Mouse (Mus musculus): Measurements from ENCODE around the gene Zg16.
A peak's percentile ranks its signal among the peaks of the same experiment; 100 is the strongest.

The Zg16 gene

DNA sequence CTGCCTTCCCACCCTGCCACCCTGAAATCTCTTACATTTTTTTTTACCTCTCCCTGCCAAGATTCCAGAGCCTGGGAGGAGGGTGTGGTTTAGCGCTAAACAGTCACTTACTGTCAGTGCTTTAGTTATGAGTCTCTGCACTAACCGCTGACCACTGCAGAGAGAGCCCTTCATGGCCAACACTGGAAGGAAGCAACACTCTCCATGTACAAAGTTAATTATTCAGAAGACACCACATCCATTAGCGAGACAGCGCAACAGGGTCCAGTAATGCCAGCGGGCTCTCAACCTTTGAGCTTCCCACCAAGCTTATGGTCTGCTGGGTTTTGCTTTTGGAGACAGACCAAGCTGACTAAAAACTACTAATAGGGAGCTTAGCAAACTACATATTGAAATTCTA, 10.9 kb downstream of the Zg16 start:
- no peak for DNase-seq (ENCODE audit: low read depth, low spot score)

DNA sequence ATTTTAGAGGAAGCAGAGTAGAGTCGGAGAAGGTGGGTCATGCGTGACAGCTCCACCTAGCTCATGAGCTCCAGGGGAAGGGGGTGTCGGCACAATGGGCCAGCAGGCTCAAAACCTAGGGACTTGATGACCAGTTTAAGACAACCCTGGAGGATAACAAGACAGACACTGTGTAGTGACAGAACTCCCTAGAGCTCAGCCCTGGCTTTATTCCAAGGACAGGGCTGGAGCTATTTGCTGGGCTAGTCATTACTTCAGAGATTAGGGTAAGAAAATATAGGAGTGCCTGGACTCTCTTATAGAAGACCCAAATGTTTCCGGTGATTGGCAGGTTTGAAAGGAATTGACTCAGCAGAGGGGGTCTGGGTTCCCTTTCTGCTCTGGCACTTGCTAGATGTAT, 13.9 kb downstream of the Zg16 start:
- DNase-seq (ENCODE audit: low read depth, low spot score) = no peak

DNA sequence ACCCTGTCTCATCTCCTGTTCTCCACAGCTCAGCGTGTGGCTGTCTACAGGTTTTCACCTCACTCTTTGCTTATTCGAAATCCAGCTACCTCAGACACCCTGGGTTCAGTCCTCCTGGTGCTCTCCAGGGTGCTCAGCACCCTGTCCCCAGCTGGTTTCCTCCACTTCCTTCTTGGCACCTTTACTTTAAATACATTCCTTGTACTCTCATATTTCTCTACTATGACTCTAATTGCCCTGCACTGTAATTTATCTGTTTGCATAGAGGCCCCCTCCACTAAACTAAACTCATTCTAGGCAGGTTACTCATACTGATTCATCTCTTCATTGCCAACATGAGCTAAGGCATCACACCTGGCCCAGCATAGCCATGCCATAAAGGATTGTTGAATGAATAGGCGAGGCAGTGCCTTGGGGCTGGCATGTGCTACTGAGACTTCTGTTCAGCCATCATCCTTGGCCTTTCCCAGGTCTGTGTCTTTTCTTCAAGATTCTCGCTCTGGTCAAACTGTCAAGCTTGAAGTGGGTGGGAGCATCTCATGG, 16.2 kb downstream of the Zg16 start:
- no peak for DNase-seq (ENCODE audit: low read depth, low spot score)

DNA sequence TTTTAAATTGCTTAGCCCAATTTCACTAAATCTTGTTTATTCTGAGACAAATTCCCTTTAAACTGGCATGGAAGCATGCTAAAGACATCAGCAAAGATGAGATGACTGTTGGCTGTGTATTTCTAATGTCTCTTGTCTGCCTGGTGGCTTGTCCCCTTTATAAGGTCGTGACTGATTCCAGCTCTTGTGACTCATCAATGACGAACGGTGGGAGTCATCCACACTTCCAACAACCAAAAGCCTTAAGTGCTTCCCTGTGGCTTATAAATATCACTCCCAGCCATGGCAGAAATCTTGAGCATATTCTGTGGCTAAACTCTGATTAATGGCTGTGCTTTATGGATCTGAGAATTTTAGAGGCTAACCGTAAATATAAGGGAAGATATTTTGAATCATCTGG, 20.8 kb downstream of the Zg16 start:
- no peak for DNase-seq (ENCODE audit: low read depth, low spot score)

DNA sequence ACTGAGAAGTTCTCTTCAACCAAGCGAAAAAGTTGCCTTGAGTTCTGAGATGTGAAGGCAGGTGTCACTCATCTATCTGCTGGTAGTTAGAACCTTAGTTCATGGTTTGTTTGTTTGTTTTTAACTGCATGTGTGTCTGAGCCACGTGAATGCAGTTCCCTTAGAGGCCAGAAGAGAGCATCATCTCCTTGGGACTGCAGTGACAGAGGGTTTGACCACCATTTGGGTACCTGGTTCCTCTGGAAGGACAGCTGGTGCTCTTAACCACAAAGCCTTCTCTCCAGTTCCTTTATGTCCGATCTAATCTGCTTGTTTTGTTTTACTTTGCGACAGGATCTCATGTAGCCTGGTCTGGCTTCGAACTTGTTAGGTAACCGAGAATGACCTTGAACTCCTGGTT, 21.6 kb downstream of the Zg16 start:
- peak; percentile 45 for DNase-seq (ENCODE audit: low read depth, low spot score)

DNA sequence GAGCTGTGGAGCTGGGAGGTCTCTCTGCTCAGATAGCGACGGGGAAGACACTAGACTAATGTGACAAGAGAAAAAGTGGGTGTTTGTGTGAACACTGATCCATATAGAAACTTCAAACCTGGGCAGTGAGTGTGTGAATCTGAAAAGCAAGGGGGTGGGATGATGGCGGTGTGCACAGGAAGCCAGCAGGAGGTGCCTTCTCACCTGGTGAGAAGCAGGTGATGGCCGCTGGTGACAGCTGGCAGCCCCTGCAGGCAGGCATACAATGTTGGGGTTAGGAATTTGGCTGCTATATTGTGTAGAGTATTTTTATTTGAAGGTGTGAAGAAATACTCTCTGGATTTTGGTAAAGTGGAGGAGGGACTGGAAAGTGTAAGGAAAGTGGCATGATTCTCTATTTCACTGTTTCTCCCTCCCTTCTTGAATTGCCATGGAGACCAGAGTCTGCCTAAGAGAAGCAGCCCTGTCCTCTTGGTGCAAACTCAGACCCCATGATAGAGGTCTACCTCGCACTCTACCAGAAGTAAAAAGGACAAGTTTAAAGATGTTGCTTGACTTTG, 32.0 kb downstream of the Zg16 start:
- no peak for DNase-seq (ENCODE audit: low read depth, low spot score)

DNA sequence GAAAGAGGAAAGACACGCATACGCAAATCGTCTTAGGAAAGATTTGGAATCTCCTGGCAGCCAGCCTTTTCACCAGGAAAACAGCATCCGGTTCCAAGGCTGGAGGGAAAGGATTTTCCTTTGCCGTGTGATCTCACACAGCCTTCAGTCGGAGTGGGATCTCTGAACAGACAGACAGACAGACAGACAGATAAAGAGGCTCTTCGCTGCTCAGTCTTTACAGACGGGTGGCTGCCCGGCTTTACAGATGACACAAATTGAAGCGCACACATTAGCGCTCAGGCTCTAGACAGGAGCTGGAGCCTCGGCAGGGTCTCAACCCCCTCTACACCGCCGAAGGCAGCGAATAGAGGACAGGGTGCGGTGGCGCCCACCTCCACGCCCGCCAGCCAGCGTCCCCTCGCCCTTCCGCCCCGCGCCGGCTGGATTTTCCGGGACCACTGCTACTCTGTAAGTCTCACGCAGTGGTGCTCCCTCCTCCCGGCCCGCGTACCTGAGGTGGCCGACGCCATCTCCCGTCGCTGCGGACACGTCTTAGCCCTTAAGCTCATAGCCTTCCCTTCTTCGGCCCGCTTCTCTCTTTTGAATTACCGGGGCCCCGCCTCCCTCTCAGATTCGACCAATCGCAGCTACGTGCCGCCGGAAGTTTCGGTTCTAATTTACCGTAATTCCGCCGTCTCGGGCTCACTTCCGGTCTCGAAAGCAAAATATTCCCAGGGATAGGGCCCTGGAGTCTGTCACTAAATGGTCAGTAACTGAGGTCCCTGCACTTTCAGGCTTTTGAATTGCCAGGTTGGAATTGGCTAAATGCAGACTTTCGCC, 45.1 kb downstream of the Zg16 start, which contains the start of gene Kif22:
TSS of gene Kif22 (minus strand) at position 621 of the 822 bp plus-strand sequence.
- peak; percentile 92 for DNase-seq (ENCODE audit: low read depth, low spot score)

DNA sequence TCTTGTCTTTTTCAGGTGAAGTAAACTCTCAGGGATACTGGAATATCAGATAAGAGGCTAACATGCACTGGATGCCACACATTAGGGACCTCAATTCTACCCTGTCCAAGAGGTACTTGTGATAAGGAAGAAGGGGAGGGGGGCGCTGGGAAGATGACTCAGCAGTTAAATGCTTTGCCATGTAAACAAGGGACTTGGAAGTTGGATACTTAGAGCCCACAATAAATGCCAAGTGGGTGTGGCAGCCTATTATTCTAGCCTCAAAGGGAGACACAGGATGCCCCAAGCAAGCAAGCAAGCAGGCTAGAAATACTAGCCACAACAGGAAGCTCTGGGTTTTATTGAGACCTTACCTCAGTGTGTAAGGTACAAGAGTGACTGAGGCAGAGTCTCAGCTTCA, 55.9 kb downstream of the Zg16 start:
- DNase-seq (ENCODE audit: low read depth, low spot score) = peak; percentile 55

DNA sequence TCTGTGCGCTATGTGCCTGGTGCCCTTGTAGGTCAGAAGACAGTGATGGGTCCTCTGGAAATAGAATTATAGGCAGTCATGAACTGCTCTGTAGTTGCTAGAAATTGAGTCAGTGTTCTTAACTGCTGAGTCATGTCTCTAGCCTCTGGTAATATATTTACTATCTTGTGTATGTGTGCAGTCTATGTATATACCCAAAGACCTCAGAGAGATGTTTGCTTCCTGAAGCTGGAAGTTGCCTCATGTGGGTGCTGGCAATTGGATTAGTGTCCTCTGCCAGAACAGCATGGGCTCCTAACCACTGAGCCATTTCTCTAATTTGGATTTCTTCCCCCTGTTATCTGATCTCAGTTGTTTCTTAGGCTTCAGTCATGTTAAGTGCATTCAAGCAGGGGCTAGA, 57.0 kb downstream of the Zg16 start:
- DNase-seq (ENCODE audit: low read depth, low spot score) = no peak

DNA sequence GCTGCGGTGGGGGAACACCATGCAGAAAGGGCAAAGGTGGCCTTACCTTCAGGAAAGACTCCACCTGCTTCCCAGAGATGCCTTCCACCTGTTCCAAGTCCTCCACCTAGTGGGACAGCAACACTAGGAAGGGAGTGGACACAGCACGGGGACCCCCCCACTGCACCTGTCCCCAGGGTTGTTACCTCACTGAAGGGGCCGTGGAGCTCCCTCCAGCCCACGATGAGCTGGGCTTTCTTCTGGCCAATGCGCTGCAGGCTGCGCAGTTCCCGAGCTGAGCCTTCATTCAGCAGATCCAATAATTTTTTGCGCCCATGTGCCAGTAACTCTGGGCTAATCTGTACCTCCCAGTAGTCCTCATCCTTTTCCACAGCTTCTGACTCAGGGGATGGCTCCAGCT, 59.2 kb downstream of the Zg16 start:
- no peak for DNase-seq (ENCODE audit: low read depth, low spot score)

DNA sequence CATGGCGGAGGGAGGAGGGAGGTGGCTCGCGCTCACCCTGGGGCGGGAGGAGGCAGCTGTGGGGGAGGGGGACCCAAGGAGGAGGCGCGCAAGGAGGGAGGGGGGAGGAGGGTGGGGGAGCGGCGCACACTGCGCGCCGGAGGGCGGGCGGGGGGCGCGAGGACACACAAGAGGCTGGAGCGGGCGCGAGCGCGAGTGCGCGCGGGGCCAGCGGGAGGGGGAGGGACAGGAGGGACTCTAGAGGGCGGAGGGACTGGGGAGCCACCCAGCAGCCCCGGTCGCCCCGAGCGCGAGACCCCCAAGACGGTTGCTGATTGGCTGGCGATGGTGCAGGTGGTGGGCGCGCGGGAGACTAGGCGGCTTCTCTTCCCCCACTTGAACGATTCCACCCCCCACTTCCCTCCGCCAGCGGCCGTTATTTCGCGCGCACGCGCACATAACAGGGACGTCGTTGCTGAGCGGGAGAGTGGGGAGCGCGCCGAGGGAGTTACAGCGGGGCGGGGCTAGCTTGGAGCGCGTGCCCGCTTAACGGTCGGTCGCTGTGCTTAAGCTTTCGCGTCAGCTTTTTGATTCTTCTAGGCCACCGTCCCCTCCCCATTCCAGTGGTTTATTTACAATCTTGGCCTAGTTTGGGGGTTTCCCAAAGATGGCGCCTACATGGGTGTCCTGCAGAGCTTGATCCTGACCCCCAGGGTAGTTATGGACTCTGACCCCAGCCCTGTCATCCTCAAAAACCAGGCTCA, 60.0 kb downstream of the Zg16 start, which contains the start of gene Maz:
TSS of gene Maz (minus strand) at position 54 of the 743 bp plus-strand sequence.
- DNase-seq (ENCODE audit: low read depth, low spot score) = peak; percentile 100

DNA sequence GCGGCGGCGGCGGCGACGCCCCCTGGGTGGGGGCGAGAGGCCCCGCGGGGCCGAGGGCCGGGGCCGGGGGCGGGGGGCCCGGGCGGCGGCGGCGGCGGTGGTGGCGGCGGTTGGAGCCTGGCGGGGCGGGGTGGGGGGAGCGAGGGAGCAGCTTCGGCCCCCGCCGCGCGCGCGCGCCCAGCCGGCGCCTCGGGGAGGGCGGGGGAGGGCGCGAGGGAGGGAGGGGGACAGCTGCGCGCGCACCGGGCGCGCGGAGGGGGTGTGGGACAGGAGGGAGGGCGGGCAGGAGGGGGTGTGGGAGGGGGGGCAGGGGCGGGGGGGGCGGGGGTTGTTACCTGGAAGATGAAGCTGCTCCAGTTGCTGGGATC, 60.5 kb downstream of the Zg16 start:
- DNase-seq (ENCODE audit: low read depth, low spot score) = no peak

DNA sequence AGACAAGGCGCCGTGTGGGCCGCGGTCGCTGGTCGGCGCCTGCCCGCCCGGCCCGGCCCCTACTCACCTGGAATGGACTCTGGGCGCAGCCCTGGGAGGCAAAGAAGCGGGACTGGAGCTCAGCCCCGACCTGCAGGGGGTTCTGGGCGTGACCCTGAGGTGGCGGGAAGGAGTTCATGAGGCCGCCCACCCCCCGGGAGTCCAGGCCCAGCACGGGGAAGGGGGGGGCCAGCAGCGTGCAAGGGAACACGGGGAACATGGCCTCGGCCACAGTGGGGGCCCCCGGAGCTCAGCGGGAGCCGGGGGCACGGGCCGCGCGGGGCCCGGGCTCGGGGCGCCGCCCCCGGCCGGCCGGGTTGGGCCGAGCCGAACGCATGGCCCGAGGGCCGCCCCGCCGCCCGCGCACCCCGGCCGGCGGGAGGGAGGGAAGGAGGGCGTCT, 60.9 kb downstream of the Zg16 start:
- DNase-seq (ENCODE audit: low read depth, low spot score) = peak; percentile 87

DNA sequence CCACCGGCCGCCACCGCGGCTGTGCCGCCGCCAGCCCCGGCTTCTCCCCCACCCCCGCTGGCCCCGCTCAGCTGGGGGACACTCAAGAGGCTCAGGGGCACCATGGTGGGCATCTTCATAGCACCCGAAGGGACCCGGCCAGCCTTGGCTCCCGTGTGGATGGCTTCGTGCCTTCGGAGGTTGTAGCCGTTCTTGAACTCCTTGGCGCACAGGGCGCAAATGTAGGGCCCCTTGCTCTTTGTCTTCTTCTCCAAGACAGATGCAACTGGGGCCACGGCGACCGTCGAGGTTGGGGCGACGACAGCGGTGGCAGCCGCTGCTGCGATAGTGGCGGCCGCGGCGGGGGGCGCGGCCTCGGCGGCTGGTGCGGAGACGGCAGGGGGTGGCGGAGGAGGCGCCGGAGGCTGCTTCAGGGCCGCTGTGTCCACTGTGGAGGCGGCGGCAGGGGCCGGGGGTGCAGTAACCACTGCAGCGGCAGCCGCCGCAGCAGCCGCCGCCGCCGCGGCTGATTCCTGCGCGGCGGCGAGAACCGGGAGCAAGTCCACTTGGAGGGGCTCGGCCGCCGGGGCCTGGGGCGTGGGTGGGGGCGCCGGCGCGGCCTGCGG, 61.5 kb downstream of the Zg16 start:
- DNase-seq (ENCODE audit: low read depth, low spot score) = peak; percentile 62

DNA sequence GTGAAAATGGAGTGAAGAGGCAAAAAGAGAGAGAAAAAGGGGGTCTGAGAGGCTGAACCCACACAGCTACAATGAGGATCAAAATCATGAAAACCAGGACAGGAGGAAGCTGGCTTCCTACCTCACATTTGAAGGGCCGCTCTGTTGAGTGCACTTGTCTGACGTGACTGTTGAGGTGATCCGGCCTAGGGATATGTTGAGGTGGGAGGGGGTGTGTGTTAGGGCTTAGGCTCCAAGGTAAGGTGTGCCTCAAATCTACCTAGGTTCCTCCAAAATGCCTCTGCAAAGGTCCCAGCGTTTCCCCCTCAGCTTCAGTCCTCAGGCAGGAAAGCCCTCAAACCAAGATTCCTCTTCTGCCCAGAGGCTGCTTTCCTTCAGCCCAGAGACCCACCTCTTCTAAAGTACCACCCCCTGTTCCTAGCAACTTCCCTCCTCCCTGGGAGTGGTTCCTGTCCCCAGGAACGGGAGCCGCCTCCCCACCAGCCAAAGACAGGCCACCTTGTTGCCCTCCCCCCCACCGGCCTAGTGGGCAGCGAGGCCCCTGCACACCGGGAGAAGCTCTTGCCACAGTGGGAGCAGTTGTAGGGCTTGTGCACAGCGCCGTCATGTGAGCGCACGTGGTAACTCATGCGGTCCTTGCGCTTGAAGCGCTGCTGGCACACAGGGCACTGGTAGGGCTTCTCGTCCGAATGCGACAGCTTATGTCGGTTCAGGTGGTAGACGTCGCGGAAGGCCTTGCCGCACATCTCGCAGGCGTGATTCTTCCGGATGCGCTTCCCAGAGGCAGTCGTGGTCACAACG, 62.2 kb downstream of the Zg16 start:
- peak; percentile 86 for DNase-seq (ENCODE audit: low read depth, low spot score)

DNA sequence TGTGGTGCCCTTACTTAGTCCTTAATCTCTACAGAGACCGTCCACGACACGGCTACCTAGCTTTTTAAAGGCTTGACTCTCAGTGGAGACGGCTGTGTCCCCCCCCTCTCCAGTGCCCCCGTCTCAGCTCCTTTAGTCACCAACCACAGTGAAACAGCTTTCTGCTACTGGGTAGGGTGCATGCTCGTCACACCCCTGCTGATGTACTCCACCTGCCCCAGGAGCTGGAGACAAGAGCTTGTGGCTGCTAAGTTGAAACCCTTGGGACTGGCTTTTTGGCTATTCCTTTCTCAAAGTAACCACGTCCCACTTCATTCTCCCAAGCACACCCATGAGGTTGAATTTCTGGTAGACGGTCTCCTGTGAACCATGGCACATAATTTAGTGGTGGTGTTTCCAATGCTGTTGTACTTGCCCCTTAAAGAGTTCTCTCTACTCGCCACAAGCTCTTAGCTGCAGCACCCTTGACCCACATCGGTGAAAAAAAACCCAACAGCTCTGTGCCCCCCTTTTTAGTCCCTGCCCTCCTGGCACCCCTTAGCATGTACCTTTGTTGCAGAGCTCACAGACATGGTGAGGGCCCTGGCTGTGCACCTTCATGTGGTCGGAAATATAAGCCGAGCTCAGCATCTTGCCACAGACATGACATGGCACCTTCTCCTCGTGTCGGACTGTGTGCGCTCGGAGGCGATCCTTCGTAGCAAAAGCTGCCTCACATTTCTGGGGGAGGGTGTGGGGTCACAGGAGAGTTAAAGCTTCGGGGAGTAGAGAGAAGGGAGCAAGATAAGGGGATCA, 63.0 kb downstream of the Zg16 start:
- no peak for DNase-seq (ENCODE audit: low read depth, low spot score)

DNA sequence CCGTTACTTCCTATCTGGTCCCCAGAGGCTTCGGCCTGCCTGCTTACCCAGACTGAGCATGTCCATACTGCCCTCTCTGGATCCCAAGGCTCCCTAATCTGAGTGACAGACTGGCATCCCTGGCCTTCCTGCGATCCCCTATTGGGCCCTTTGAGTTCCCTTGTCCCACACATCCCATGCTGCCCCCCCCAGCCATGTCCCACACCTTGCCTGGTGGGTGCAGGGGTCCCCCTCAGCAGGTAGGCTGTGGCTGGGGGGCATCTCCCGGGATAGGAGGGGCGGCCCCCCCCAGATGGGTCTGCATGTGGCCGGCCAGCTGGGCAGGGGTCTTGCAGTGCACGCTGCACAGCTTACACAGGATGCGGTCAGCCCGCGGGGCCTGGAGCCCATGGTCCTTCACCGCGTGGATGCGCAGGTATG, 63.8 kb downstream of the Zg16 start:
- no peak for DNase-seq (ENCODE audit: low read depth, low spot score)

DNA sequence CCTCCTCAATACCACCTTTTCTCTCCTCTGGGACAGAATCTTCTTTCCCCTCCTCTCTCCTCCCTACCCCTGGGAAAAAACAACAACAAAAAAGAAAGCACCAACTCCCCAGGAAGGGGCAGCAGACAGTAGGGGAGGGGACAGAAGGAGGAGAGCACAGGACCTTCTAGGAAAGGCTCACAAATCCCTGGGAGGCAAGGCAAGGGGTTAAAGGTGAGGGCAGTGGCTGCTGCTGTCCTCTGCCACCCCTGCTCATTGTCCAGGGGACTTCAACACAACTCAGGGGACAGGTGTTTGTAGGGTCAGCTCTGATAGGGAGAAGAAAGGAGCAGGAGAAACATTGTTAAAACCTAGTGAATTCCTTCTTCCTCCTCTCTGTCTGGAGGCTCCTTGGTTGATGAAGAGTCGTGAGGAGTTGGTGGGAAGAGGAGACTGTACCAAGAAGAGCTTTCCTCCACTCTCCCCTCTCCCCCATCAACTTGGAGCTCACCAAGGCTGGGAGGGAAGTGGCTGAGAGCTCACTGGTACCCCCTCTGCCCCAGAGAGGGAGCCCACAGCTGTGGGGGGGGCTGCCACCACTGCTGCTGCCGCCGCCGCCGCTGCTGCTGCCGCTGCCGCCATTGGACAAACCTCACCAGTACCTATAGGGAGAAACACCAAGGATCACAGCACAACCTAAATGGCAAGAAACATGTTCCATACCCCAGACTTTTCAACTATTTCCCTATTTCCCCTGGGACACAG, 64.4 kb downstream of the Zg16 start:
- no peak for DNase-seq (ENCODE audit: low read depth, low spot score)

Data from ZHBTc4 (cell line).